Mouse (Mus musculus): ENCODE results near the gene Toe1. TPM values are rescaled to one million over a fixed set of nuclear protein-coding genes. Genes with fewer than 3 reads are reported as not detected.

Gene Toe1
- polyA plus RNA-seq, 1 experiment from 2014 or later: 41.1 TPM

GRCm38 (mm10) chr4:116761914-116762313 lies 45.5 kb downstream of the Toe1 start:
- no peak for ATAC-seq (ENCODE audit: insufficient number of reproducible peaks, low FRiP score, low TSS enrichment, low read depth)
- H3K9me3 ChIP-seq (ENCODE audit: control insufficient read depth, low read length): no peaks in the 10 kb centered on the region
- H3K4me1 ChIP-seq (ENCODE audit: control insufficient read depth, insufficient read depth, low read length): no peaks in the 10 kb centered on the region
- DNase-seq (ENCODE audit: low spot score): no peak
- H3K27me3 ChIP-seq (ENCODE audit: control insufficient read depth, insufficient read depth, low read length): no peaks in the 10 kb centered on the region
- H3K27ac ChIP-seq (replicated peaks; ENCODE audit: low read depth, low read length): no peak overlapping the region
- H3K4me3 ChIP-seq (ENCODE audit: low read depth, low read length): no peak overlapping the region
- WGBS: 67% methylated on average over 2 of the region's 2 CpGs
- no peaks in the 10 kb centered on the region for H3K36me3 ChIP-seq (ENCODE audit: control insufficient read depth, insufficient read depth, low read length)
- H3K4me2 ChIP-seq (ENCODE audit: low read depth, severe bottlenecking): no peak overlapping the region
- no peak overlapping the region for H3K9ac ChIP-seq (ENCODE audit: low read length)

DNA sequence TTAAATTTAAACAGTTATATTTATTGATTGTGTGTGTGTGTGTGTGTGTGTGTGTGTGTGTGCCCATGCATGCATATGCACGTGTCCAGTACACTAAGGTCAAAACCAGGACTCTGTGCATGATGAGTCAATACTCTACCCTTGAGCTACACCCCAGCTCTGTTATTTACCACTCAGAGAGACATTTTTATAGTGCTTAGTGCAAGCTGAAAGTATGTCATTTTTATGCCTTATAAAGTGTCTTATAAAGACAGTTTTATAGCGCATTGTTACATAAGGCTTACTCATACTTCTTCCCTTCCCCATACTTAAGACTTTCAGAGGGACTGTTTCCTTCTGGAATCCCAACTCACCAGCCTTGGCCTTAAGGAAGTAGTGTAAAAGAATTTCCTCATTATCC lies 57.7 kb downstream of the Toe1 start:
- Histone ChIP-seq H3K4me1 (ENCODE audit: control insufficient read depth, insufficient read depth, low read length) (no peaks in the 10 kb centered on the region), H3K36me3 (ENCODE audit: control insufficient read depth, insufficient read depth, low read length) (no peaks in the 10 kb centered on the region), H3K27ac (replicated peaks; ENCODE audit: low read depth, low read length) (no peak overlapping the region), H3K9me3 (ENCODE audit: control insufficient read depth, low read length) (no peaks in the 10 kb centered on the region), H3K9ac (ENCODE audit: low read length) (no peak overlapping the region), H3K4me3 (ENCODE audit: low read depth, low read length) (no peak overlapping the region), H3K27me3 (ENCODE audit: control insufficient read depth, insufficient read depth, low read length) (no peaks in the 10 kb centered on the region), H3K4me2 (ENCODE audit: low read depth, severe bottlenecking) (no peak overlapping the region)
- no peak for ATAC-seq (ENCODE audit: insufficient number of reproducible peaks, low FRiP score, low TSS enrichment, low read depth)
- DNase-seq (ENCODE audit: low spot score): no peak
- 86% methylated on average over 2 of the region's 2 CpGs for WGBS

Other genes starting within 250 kb of the Toe1 start
- gene Gpbp1l1, start 250.0 kb downstream of the Toe1 start, polyA plus RNA-seq (2014; fragmentation: Nextera tagmentation; extraction: Ambion mirVana): 50.0 and 50.3 TPM in 2 replicates
- 1.3 and 1.6 TPM in 2 replicates for gene Ccdc17, start 211.0 kb downstream of the Toe1 start, polyA plus RNA-seq (2014; fragmentation: Nextera tagmentation; extraction: Ambion mirVana)
- gene Nasp, start 179.7 kb downstream of the Toe1 start, polyA plus RNA-seq (2014; fragmentation: Nextera tagmentation; extraction: Ambion mirVana): 402 and 418 TPM in 2 replicates
- 677 and 736 TPM in 2 replicates for gene Akr1a1, start 156.0 kb downstream of the Toe1 start, polyA plus RNA-seq (2014; fragmentation: Nextera tagmentation; extraction: Ambion mirVana)
- 1,258 and 1,286 TPM in 2 replicates for gene Prdx1, start 122.1 kb downstream of the Toe1 start, polyA plus RNA-seq (2014; fragmentation: Nextera tagmentation; extraction: Ambion mirVana)
- gene Mmachc, start 99.2 kb downstream of the Toe1 start, polyA plus RNA-seq (2014; fragmentation: Nextera tagmentation; extraction: Ambion mirVana): 24.0 and 27.7 TPM in 2 replicates
- gene Ccdc163, start 99.1 kb downstream of the Toe1 start, polyA plus RNA-seq (2014; fragmentation: Nextera tagmentation; extraction: Ambion mirVana): 34.4 and 36.4 TPM in 2 replicates
- gene Tesk2, start 86.7 kb downstream of the Toe1 start, polyA plus RNA-seq (2014; fragmentation: Nextera tagmentation; extraction: Ambion mirVana): 12.3 and 12.5 TPM in 2 replicates
- gene Mutyh, start 83 bp upstream of the Toe1 start, polyA plus RNA-seq (2014; fragmentation: Nextera tagmentation; extraction: Ambion mirVana): 21.2 and 25.3 TPM in 2 replicates
- gene Hpdl, start 14.1 kb upstream of the Toe1 start, polyA plus RNA-seq (2014; fragmentation: Nextera tagmentation; extraction: Ambion mirVana): 1.2 and 1.4 TPM in 2 replicates
- 1.1 and 1.3 TPM in 2 replicates for gene Zswim5, start 69.7 kb upstream of the Toe1 start, polyA plus RNA-seq (2014; fragmentation: Nextera tagmentation; extraction: Ambion mirVana)
- gene Urod, start 186.8 kb upstream of the Toe1 start, polyA plus RNA-seq (2014; fragmentation: Nextera tagmentation; extraction: Ambion mirVana): 121 and 129 TPM in 2 replicates
- gene Hectd3, start 187.7 kb upstream of the Toe1 start, polyA plus RNA-seq (2014; fragmentation: Nextera tagmentation; extraction: Ambion mirVana): 6.7 and 9.9 TPM in 2 replicates
- gene Eif2b3, start 211.8 kb upstream of the Toe1 start, polyA plus RNA-seq (2014; fragmentation: Nextera tagmentation; extraction: Ambion mirVana): 53.5 and 57.2 TPM in 2 replicates